Mouse (Mus musculus) limb, embryonic 12.5 days (tissue): Measurements from ENCODE around the gene Olfr446. TPM values are rescaled to one million over a fixed set of nuclear protein-coding genes. Genes with fewer than 3 reads are reported as not detected.

Experiments
- ATAC-seq: fragments of 200-750 bp; cut with Nextera tagmentation; 2 replicates; pipeline ENCODE4 v1.8.0; 2017; ENCODE audit warnings: low read depth, moderate TSS enrichment; ENCODE audit not compliant: insufficient number of reproducible peaks, insufficient read depth, low FRiP score, low TSS enrichment
- H3K27ac ChIP-seq: fragments of 300-500 bp; sonication (generic); 2 replicates; pipeline ENCODE4 v1.5.1; 2016; ENCODE audit warnings: mild to moderate bottlenecking, moderate library complexity
- H3K27me3 ChIP-seq: fragments of 300-500 bp; sonication (generic); 2 replicates; pipeline ENCODE4 v1.6.1; 2016; ENCODE audit warnings: mild to moderate bottlenecking, moderate library complexity
- H3K36me3 ChIP-seq: fragments of 300-500 bp; sonication (generic); 2 replicates; pipeline ENCODE4 v1.6.1; 2016; ENCODE audit warnings: mild to moderate bottlenecking, moderate library complexity
- H3K4me1 ChIP-seq: fragments of 300-500 bp; sonication (generic); replicated peaks from 2 replicates; pipeline ENCODE4 v1.6.1; 2016
- H3K4me2 ChIP-seq: fragments of 300-500 bp; sonication (generic); 2 replicates; pipeline ENCODE4 v1.6.1; 2016; ENCODE audit warnings: mild to moderate bottlenecking, moderate library complexity
- H3K4me3 ChIP-seq: fragments of 300-500 bp; sonication (generic); replicated peaks from 2 replicates; pipeline ENCODE4 v1.5.1; 2016; ENCODE audit warnings: mild to moderate bottlenecking
- H3K9ac ChIP-seq: fragments of 300-500 bp; sonication (generic); replicated peaks from 2 replicates; pipeline ENCODE4 v1.6.1; 2016; ENCODE audit warnings: mild to moderate bottlenecking, moderate library complexity
- H3K9me3 ChIP-seq: fragments of 300-500 bp; sonication (generic); 2 replicates; pipeline ENCODE4 v1.6.1; 2016; ENCODE audit warnings: mild to moderate bottlenecking, moderate library complexity
- WGBS: fragments of 180-500 bp; shearing (Covaris S2); methylation state at CpG from one replicate; pipeline ENCODE4 v1.1.7; 2016; 5-methylcytosine and 5-hydroxymethylcytosine counted together
- polyA plus RNA-seq: library from polyadenylated mRNA; unstranded; fragments of >200 nt; fragmentation: Nextera tagmentation; extraction: Ambion mirVana; gene quantifications from 2 replicates; pipeline ENCODE4 v1.2.1, GENCODE M21; 2016

Olfr446 gene
- not detected in 2 replicates for polyA plus RNA-seq

DNA sequence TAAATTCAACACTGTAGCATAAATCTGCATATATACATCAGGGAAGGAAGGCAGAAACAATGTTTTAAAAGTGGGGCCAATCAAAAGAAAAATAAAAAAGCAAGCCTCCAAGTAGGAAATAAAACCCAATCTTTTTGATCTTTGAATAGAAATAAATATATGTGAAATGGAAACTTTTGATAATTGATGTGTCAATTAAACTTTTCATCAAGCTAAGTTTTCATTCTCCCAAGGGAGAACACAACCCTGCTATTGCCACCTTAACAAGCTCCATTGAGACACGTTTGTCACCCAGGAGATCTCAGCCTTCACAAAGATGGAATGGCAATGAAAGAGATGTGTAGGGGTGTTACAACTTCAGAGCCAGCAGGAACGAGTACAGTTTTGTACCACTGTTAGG is at the start of gene Olfr446:
TSS of gene Olfr446 (plus strand) at position 301 of the 400 bp plus-strand sequence.
- Histone ChIP-seq H3K27me3 (no peaks in the 10 kb centered on the region), H3K9me3 (no peaks in the 10 kb centered on the region), H3K36me3 (no peaks in the 10 kb centered on the region), H3K4me3 (no peak within 1 kb of the TSS), H3K27ac (no peak within 1 kb of the TSS), H3K4me2 (no peak within 1 kb of the TSS), H3K4me1 (no peaks in the 10 kb centered on the region), H3K9ac (no peak within 1 kb of the TSS)
- no peak for ATAC-seq
- 73% methylated on average over 2 of the region's 2 CpGs for WGBS

DNA sequence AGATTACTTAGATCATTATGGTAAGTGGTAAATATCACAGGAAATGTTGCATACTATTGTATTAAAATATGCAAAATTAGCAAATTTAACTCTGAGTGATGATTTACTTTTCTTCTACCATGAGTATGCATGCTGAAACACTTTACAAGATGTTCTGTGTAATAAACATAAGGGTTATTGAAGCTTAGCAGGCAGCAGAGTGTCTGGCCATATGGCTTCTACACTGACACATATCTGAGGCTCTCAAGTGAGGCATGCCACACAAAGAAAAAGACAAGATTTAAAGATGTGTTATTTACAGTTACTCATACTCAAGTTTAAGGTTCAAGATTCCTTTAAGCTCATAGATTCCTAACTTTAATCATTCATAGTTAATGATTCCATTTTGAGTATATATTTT is 44.9 kb upstream of the Olfr446 start:
- no peak overlapping the region for H3K4me2 ChIP-seq
- no peaks in the 10 kb centered on the region for H3K27me3 ChIP-seq
- no peaks in the 10 kb centered on the region for H3K36me3 ChIP-seq
- ATAC-seq: no peak
- H3K27ac ChIP-seq: no peak overlapping the region
- H3K9ac ChIP-seq: no peak overlapping the region
- no peaks in the 10 kb centered on the region for H3K4me1 ChIP-seq
- H3K9me3 ChIP-seq: no peaks in the 10 kb centered on the region
- H3K4me3 ChIP-seq: no peak overlapping the region

DNA sequence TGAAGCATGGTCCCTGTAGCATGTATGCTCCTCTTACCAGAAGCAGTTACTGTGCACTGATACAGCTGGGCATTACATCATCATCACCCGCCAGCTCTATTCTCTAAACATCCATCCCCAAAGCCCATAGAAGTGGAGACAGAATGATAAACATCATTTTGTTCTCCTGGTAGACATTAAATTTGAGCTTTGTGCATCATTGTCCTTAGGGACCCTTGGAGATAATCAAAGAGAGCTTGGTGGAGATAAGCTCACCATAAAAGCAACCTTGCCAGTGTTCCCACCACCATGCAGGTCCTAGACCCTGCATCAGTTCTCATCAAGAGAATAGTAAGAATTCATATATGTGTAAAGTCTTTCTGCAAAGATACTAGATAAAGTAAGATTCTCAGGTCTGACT is 31.0 kb upstream of the Olfr446 start, which contains the start of gene Olfr448:
TSS of gene Olfr448 (plus strand) at position 301 of the 400 bp plus-strand sequence.
- Histone ChIP-seq H3K36me3 (no peaks in the 10 kb centered on the region), H3K9me3 (0 out of 2 replicates have a peak, but pooled peaks cover 4% of the 10 kb centered on the region), H3K27ac (no peak within 1 kb of the TSS), H3K4me3 (no peak within 1 kb of the TSS), H3K27me3 (no peaks in the 10 kb centered on the region), H3K4me2 (no peak within 1 kb of the TSS), H3K9ac (no peak within 1 kb of the TSS), H3K4me1 (no peaks in the 10 kb centered on the region)
- no peak for ATAC-seq
- WGBS: 89% methylated on average over 1 of the region's 1 CpGs

DNA sequence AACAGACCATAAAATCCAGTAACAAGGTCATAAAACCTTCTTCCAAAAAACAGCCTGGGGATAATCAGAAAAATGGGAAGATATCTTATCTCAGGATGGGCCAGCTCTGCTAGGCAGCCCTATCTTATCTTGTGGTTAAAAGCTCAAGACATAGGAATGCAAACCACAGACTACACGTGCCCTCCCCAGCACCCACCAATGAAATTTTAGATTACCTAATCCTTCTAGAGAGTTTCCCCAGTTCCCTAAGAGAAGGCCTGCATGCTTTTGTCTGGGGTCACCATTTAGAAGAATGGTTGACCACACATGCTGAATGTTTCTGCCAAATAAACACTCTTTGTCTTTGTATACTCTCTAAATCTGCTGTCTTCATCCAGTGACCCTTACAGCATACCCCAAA is 20.8 kb upstream of the Olfr446 start:
- Histone ChIP-seq H3K9me3 (no peaks in the 10 kb centered on the region), H3K36me3 (no peaks in the 10 kb centered on the region), H3K9ac (no peak overlapping the region), H3K4me1 (no peaks in the 10 kb centered on the region), H3K27ac (no peak overlapping the region), H3K4me2 (no peak overlapping the region), H3K4me3 (no peak overlapping the region), H3K27me3 (no peaks in the 10 kb centered on the region)
- 50% methylated on average over 1 of the region's 1 CpGs for WGBS
- no peak for ATAC-seq

DNA sequence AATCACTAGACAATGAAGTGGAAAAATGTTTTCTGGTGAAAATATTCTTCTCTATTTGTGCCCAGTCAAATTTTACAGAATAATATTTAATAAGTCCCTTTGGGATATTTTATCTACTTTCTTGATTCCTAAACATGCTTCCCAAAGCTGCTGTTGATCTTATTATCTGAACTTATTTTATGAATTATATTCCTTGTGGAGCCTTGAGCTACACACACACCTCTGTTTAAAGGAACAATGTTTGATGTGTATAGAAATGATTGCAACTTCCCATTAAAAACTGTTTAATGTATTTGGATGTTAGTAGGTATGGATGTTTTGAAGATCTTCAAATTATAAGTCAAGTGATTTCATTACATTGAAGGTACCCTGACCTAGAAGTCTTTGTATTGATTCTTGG is 12.6 kb upstream of the Olfr446 start, which contains the start of gene Olfr447:
TSS of gene Olfr447 (plus strand) at position 301 of the 400 bp plus-strand sequence.
- Histone ChIP-seq H3K27me3 (no peaks in the 10 kb centered on the region), H3K27ac (no peak within 1 kb of the TSS), H3K36me3 (no peaks in the 10 kb centered on the region), H3K9me3 (no peaks in the 10 kb centered on the region), H3K4me1 (no peaks in the 10 kb centered on the region), H3K4me2 (no peak within 1 kb of the TSS), H3K9ac (no peak within 1 kb of the TSS), H3K4me3 (no peak within 1 kb of the TSS)
- no peak for ATAC-seq

DNA sequence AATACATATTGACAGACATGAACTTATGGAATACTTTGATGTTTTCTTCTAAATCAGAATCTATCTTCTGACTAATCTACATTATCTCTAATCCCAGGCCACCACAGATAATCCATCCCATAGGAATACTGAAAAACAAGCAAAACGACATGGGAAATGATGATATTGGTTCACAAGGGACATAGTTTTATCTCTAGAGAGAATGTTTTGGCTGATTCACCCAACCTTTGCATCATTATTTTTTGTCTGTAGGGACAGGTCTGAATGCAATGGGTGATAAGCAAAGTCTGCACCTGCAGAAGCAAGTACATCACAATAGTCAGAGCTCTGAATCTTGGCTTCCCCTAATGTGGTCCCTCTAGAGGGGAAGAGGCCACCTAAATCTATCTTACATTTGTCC is 27.6 kb downstream of the Olfr446 start, which contains the start of gene Olfr444:
TSS of gene Olfr444 (plus strand) at position 301 of the 400 bp plus-strand sequence.
- no peak within 1 kb of the TSS for H3K4me2 ChIP-seq
- 79% methylated on average over 1 of the region's 1 CpGs for WGBS
- no peak for ATAC-seq

DNA sequence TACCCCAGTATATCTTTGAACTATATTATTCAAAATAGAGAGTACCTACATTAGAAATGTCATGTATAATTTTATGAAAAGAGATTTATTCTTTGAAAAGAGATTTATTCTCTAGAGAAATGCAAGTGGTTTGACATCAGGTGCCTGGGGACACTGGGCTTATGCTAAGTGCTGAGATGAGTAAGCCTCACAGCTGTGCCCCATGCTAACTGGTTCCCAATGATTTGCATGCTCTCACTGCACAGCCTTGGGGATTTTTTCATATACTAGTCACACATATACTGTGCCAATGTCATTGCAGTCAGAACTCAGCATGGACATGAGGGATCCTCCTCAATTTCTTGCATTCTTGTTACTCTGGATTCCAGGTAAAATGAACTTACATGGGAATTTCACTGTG is 59.2 kb downstream of the Olfr446 start:
- Histone ChIP-seq H3K9ac (no peak overlapping the region), H3K4me3 (no peak overlapping the region), H3K27ac (no peak overlapping the region), H3K4me2 (no peak overlapping the region), H3K4me1 (no peaks in the 10 kb centered on the region), H3K27me3 (no peaks in the 10 kb centered on the region), H3K36me3 (no peaks in the 10 kb centered on the region), H3K9me3 (no peaks in the 10 kb centered on the region)
- no peak for ATAC-seq

More for the DNA sequence above, 27.6 kb downstream of the Olfr446 start, which contains the start of gene Olfr444:
- Histone ChIP-seq H3K4me1 (no peaks in the 10 kb centered on the region), H3K27ac (no peak within 1 kb of the TSS), H3K36me3 (no peaks in the 10 kb centered on the region), H3K27me3 (no peaks in the 10 kb centered on the region), H3K9me3 (no peaks in the 10 kb centered on the region), H3K4me3 (no peak within 1 kb of the TSS), H3K9ac (no peak within 1 kb of the TSS)

Other genes starting within 250 kb of the Olfr446 start
- gene Tcaf1, start 211.3 kb upstream of the Olfr446 start, polyA plus RNA-seq: 93.3 and 93.4 TPM in 2 replicates
- not detected in 2 replicates for gene Olfr453, start 182.0 kb upstream of the Olfr446 start, polyA plus RNA-seq
- gene Olfr38, start 165.0 kb upstream of the Olfr446 start, polyA plus RNA-seq: not detected in 2 replicates
- gene Olfr452, start 136.3 kb upstream of the Olfr446 start, polyA plus RNA-seq: not detected in 2 replicates
- gene Olfr450, start 109.4 kb upstream of the Olfr446 start, polyA plus RNA-seq: not detected in 2 replicates
- gene Olfr449, start 87.0 kb upstream of the Olfr446 start, polyA plus RNA-seq: not detected in 2 replicates
- gene Olfr448, start 30.9 kb upstream of the Olfr446 start, polyA plus RNA-seq: not detected in 2 replicates
- not detected in 2 replicates for gene Olfr447, start 12.5 kb upstream of the Olfr446 start, polyA plus RNA-seq
- gene Olfr444, start 27.7 kb downstream of the Olfr446 start, polyA plus RNA-seq: not detected in 2 replicates
- not detected in 2 replicates for gene Olfr441, start 185.0 kb downstream of the Olfr446 start, polyA plus RNA-seq
- gene Olfr237-ps1, start 225.2 kb downstream of the Olfr446 start, polyA plus RNA-seq: not detected in 2 replicates
- gene Olfr437, start 241.9 kb downstream of the Olfr446 start, polyA plus RNA-seq: not detected in 2 replicates